Mouse (Mus musculus) myocyte (in vitro differentiated cells): ENCODE results near the gene Atp6v1g1.

ENCODE experiments used
- MYOD1 ChIP-seq, 3 experiments: IDR thresholded peaks; one replicate each; pipeline ENCODE4 v1.6.1; 2011; ENCODE audit warnings: control low read depth in 2 of 3, low read depth in 2 of 3, mild to moderate bottlenecking in 2 of 3, moderate library complexity in 1 of 3; ENCODE audit not compliant: insufficient read length in 2 of 3, control insufficient read depth in 1 of 3
- MYOG ChIP-seq, 3 experiments: IDR thresholded peaks; one replicate each; pipeline ENCODE4 v1.6.1; 2011; ENCODE audit warnings: control low read depth in 2 of 3, low read depth in 2 of 3, mild to moderate bottlenecking in 2 of 3; ENCODE audit not compliant: insufficient read length in 2 of 3, control insufficient read depth in 1 of 3, insufficient read depth in 1 of 3
- POLR2A ChIP-seq: IDR thresholded peaks from one replicate; pipeline ENCODE4 v1.6.1; 2011; ENCODE audit warnings: low read depth, mild to moderate bottlenecking, control low read depth, moderate library complexity; ENCODE audit not compliant: insufficient read length

- no peak for TF ChIP-seq MYOD1 (IDR thresholded peaks at IDR 0.05; ENCODE audit: control insufficient read depth in 1 of 3, insufficient read length in 2 of 3, low read depth in 2 of 3)
- TF ChIP-seq POLR2A, result no peak
- no peak for TF ChIP-seq MYOG (IDR thresholded peaks at IDR 0.05; ENCODE audit: control insufficient read depth in 1 of 3, insufficient read depth in 1 of 3, insufficient read length in 2 of 3, low read depth in 2 of 3)
Measured at GRCm38 (mm10) chr4:63525514-63525913, 19.1 kb upstream of the Atp6v1g1 start.
